Mouse (Mus musculus) bone marrow macrophage, adult 2 months (primary cell): ENCODE data around the gene Map3k13.

Experiments used
- CTCF ChIP-seq: IDR thresholded peaks from 2 replicates; pipeline ENCODE4 v1.5.1; 2012; ENCODE audit warnings: low read depth, mild to moderate bottlenecking, low read length, moderate library complexity
- POLR2A ChIP-seq: IDR thresholded peaks from 2 replicates; pipeline ENCODE4 v1.6.1; 2012; ENCODE audit warnings: mild to moderate bottlenecking, low read depth, low read length, borderline replicate concordance

DNA sequence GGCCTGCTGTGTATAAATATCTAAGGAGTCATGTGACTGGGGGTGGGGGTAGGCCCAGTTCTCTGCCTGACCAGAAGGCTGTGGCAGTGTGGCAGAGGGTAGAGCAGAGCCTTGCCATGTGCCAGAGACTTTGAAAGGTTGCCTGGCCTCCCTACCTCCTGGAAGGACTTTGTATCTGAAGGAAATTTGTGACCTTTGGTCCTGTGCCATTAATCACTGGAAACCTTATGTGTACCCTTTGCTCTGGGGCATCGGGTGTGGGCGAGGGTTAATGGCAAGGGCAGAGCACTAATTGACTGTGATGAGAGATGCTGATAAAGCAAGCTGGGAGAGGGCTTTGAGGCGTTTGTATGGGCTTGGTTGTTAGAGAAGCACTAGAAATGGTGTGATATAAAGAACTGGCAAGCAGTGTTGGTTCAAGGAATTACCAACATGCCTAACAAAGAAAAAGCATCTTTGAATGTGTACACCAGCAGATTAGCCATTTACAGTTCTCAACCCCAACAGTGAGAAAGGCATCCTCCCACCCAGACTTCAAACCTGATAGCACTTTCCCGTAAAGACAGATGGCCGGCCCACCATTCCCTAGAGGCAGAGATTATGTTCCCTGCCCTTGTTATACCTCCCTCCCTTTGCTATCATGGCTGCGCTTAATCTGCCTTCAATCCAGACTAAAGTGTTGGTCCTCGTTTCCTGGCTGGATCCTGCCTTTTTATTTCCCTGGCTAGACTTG, 71.3 kb downstream of the Map3k13 start:
- no peak for TF ChIP-seq CTCF
- TF ChIP-seq POLR2A: no peak
